Mouse (Mus musculus): ENCODE data around the gene Ppp2r3a.

Gene Ppp2r3a

GRCm38 (mm10) chr9:101250981-101251643, 483 bp downstream of the Ppp2r3a start:
- no peak for DNase-seq (ENCODE audit: low spot score)

GRCm38 (mm10) chr9:101250486-101250885, 1.1 kb downstream of the Ppp2r3a start:
- no peak for DNase-seq (ENCODE audit: low spot score)

DNA sequence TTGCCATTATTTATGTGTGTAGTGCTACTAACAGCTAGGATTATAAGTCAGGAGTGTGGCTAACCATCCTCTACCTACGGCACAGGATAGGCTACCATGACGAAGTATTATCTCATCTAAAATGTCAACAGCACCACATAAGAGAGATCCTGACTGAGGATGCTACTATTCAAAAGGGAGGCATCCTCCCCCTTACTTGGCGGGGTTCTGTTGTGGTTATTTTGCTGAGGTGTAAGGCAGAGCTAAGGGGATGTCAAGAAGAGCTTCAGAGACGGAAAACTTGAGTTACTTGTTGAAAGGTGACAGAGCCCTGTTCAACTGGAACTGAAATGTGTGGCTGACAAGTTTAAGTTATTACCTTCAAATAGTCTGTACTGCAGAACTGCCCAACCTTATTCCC, 2.0 kb downstream of the Ppp2r3a start:
- no peak for DNase-seq (ENCODE audit: low spot score)

DNA sequence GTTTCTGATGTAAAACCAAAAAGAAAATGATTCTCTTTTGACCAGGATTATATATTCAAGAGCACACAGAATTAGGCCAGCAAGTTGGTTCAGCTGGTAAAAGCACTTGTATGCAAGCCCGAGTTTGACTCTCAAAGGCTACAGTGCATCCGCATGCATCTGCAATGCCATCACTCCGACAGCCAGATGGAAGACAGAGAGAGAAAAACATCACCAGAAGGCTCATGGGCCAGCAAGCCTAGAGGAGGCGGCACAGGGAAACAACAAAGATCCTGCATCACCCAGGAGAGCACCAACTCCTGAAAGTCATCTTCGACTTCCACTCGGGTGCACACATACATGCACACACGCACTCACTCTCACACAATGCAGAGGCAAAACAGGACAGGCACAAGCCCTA, 4.1 kb downstream of the Ppp2r3a start:
- no peak for DNase-seq (ENCODE audit: low spot score)

DNA sequence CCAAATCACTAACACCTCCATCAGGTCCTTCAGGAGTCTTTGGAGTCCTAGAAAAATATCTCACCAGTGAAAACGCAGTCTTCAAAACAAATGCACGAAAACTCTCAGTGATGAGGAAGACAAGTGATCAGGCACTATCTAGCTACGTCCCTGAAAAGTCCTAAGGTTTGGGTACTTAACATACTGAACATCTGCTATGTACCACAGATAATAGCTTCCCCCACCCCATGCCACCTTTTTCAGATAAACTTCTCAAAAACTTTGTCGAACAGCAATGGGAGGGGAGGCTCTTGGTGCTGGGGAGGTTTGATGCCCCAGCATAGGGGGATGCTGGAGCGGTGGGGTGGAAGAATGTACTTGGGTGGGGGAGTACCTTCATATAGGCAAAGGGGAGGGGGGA, 6.1 kb downstream of the Ppp2r3a start:
- no peak for DNase-seq (ENCODE audit: low spot score)

DNA sequence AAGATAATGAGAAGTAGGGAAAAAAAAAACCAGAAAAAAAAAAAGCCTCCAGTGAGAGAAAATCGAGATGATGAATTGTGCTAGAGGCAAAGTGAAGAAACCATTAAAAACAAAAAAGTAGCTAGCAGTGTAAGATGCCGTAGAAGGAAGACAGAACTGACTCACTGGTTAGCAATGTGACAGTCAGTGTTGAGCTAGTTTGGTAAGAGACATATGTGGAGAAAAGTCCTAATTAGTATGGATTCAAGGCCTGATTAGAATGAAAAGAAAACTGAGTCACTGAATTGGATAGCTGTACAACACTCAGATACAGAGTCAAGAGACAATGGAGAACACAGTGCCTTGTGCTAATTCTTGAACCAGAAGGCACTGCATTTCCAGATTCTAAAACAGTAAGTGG, 7.9 kb downstream of the Ppp2r3a start:
- no peak for DNase-seq (ENCODE audit: low spot score)

DNA sequence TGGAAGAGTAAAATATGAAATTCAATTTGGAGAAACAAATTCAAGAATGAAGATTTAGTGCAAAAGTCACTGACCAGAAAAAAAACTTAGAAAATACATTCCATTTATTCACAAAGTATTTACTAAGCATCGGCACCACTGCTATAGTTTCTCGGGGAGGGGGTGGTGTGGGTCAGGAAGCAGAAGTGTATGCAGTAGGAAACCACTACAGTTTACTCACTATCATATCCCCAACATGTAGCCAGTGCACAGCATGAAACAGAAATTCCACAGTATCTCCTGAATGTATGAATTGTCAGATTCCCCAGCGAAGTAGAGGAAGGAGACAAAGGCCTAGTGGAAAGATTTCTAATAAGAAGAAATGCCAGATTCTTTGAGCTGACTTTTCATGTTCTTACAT, 11.4 kb downstream of the Ppp2r3a start:
- no peak for DNase-seq (ENCODE audit: low spot score)

DNA sequence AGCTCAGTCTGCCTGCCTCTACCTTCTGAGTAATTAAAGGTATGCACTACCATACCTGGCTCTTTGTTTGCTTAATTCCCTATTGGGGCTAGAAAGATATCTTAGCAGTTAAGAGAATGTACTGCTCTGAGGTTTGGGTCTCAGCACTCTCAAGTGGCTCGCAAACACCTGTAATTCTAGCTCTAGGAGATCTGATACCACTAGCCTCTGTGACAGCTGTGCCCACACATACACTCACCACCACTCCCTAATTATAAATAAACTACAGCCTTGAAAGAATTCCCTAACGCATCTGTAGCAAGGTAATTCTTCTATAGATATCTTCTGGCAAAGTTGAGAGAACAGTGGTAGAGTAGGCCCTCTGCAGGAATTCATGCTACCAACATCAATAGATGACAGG, 15.8 kb downstream of the Ppp2r3a start:
- no peak for DNase-seq (ENCODE audit: low spot score)

GRCm38 (mm10) chr9:101232034-101232433, 19.6 kb downstream of the Ppp2r3a start:
- DNase-seq (ENCODE audit: low spot score), result no peak

DNA sequence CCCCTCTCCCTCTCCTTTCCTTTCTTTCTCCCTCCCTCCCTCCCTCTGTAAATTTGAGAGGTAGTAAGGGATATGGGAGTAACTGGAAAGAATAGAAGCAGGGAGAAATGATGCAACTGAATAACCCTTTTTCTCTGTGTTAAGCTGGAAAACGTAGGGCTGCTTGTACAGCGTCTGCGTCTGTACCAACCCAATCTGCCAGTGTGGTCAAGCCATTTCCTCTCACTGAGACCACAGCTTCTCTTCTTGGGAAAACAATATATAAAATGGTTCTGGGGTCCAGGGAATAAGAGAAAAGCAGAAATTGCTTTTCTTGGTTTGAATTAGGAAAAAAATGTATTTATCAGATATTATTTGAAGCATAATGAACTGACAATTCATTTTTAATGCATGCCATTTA, 21.6 kb downstream of the Ppp2r3a start:
- no peak for DNase-seq (ENCODE audit: low spot score)

- no peak for DNase-seq (ENCODE audit: low spot score)
Observed at GRCm38 (mm10) chr9:101228892-101229291, 22.7 kb downstream of the Ppp2r3a start.

DNA sequence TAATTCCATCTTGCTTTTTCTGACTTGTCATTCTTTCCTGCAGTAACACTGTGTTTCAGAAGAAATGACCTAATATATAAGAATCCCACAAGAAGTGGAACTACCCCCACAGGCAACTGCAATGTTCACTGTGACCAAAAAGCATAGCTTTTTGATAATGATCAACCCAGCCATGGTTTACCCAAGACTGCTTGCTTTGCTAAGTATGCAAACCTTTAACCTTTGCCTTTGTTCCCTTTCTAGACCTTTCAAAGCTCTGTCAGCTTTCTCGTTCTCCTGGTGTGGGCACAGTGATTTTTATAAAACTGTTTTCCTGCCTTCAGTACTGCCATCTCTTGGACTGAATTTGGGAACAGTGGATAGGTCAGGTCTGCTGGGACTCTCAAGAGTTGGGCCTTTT, 43.6 kb downstream of the Ppp2r3a start:
- no peak for DNase-seq (ENCODE audit: low spot score)

DNA sequence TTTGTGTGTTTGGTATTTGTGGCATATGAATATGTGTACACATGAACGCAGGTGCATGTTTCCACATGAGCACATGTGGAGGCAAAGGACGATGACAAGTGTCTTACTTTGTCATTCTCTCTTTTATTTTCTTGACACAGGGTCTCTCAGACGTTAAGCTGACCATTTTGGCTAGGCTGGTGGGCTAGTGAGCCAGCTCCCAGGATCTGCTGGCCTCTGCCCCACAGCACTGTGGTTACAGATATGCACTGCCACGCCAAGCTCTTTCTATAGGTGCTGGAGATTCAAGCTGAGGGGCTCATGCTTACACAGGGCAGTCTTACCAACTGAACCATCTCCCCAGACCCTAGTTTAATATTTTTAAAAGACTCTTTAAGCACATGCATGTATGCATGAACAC, 45.1 kb downstream of the Ppp2r3a start:
- no peak for DNase-seq (ENCODE audit: low spot score)

- DNase-seq (ENCODE audit: low spot score), result no peak
Observed at GRCm38 (mm10) chr9:101205216-101205615, 46.4 kb downstream of the Ppp2r3a start.

- DNase-seq (ENCODE audit: low spot score), result no peak
Observed at GRCm38 (mm10) chr9:101204059-101204458, 47.5 kb downstream of the Ppp2r3a start.

DNA sequence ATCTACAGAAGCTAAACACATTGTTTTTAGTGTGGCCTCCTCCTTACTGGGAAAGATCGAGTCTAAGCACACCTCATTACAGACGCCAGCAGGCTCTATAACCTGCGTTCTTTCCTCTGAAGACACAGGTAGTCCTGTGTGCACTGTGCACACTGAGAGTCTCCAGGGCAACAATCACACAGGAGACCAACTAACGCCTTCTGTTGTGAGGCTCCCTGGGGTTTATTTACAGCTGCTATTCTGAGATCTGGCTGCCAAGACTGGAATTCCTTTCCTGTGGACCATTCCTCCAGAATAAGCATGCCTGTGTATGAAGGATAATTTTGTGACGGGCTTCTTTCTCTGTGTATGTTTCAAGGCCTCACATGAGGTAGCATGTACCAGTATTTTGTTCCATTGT, 51.0 kb downstream of the Ppp2r3a start:
- DNase-seq (ENCODE audit: low spot score), result no peak

GRCm38 (mm10) chr9:101198804-101199203, 52.8 kb downstream of the Ppp2r3a start:
- DNase-seq (ENCODE audit: low spot score), result no peak

GRCm38 (mm10) chr9:101198261-101198660, 53.3 kb downstream of the Ppp2r3a start:
- DNase-seq (ENCODE audit: low spot score), result no peak

- DNase-seq (ENCODE audit: low spot score), result peak; percentile 32
Observed at GRCm38 (mm10) chr9:101181962-101182701, 69.5 kb downstream of the Ppp2r3a start.

DNA sequence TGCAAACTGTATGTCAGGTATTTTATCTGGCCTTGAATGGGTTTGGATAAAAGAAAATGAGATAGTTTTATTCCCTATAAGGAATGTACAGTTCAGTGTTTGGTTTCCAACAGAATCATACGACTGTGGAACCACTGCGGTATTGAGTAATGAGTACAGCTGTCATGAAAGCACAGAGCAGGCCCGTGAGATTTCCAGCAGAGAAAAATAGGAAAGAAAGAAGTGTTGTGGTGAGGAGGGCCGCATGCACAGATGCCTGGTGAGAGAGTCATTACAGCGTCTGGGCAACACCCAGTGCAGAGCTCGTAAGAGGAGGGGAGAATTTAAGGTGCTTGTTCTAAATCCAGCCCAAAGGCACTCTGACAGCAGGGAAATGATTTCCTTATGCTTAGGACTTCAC, 70.3 kb downstream of the Ppp2r3a start:
- DNase-seq (ENCODE audit: low spot score), result no peak

DNA sequence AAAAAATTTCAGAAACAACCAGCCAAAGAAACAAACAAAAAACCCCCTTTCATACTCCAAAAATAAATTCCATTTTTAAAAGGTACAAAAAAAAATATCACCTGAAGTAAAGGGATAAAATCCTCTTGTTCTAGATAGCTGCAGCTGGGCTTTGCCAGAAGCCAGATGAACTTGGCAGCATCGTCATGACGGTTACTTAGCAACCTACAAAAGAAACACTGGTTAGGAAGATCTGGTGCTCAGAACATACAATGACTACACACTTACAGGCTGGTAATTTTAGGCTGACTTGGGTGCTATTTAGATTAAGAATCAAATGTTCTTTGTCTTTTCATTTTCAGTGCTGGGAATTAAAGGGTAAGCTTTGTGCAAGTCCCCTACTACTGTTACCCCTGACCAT, 71.4 kb downstream of the Ppp2r3a start:
- no peak for DNase-seq (ENCODE audit: low spot score)

GRCm38 (mm10) chr9:101160627-101161026, 91.0 kb downstream of the Ppp2r3a start:
- DNase-seq (ENCODE audit: low spot score), result no peak

GRCm38 (mm10) chr9:101160092-101160491, 91.5 kb downstream of the Ppp2r3a start:
- no peak for DNase-seq (ENCODE audit: low spot score)

DNA sequence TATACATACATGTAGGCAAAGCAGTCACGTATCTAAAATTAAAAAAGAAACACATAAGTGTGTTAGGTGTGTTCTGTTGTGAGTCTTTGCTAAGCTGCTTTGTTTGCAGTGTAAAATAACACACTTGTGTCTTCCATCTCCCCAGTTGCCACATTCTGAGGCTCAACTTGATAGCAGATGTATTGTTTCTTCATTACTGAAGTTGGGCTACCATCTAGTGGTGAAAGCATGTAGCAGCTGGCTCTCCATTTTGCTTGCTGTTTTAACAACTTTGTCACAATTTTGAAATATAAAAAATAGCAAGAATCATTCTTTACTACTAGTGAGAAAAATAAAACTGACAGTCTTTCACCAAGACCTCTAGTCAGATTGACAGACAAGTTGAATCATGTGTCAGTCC, 92.2 kb downstream of the Ppp2r3a start:
- no peak for DNase-seq (ENCODE audit: low spot score)
